Mouse (Mus musculus) macrophage (primary cell): Measurements from ENCODE around the gene Nfrkb. TPM values are rescaled to one million over a fixed set of nuclear protein-coding genes. Genes with fewer than 3 reads are reported as not detected.
A peak's percentile ranks its signal among the peaks of the same experiment; 100 is the strongest.

Source experiments
- H3K27ac ChIP-seq: fragments of 350-480 bp; formaldehyde crosslinking; 2 replicates; pipeline ENCODE4 v1.9.0; 2021
- H3K36me3 ChIP-seq: fragments of 350-480 bp; formaldehyde crosslinking; 2 replicates; pipeline ENCODE4 v1.9.0; 2021; ENCODE audit errors: inconsistent target
- H3K4me3 ChIP-seq: fragments of 350-480 bp; formaldehyde crosslinking; 2 replicates; pipeline ENCODE4 v1.9.0; 2021; ENCODE audit errors: inconsistent target
- H3K79me2 ChIP-seq: fragments of 350-480 bp; formaldehyde crosslinking; 2 replicates; pipeline ENCODE4 v1.9.0; 2021; ENCODE audit errors: inconsistent target
- WGBS: methylation state at CpG from one replicate; pipeline ENCODE4 v1.1.7; 2026; ENCODE audit warnings: inconsistent platforms; ENCODE audit not compliant: missing documents; 5-methylcytosine and 5-hydroxymethylcytosine counted together
- polyA plus RNA-seq: library from polyadenylated mRNA; stranded (reverse); fragments of 250-400 nt; gene quantifications from 3 replicates; pipeline ENCODE4 v1.2.4, GENCODE M21; 2018; ENCODE audit warnings: inconsistent platforms

Nfrkb gene
- polyA plus RNA-seq, 1 experiment from 2014 or later = 10.4 TPM

- 14% methylated on average over 25 of the region's 44 CpGs for WGBS
- Histone ChIP-seq H3K4me3 (peak overlapping the region; percentile 81), H3K27ac (no peak overlapping the region), H3K79me2 (peaks cover 35% of the 10 kb centered on the region), H3K36me3 (peaks cover 13% of the 10 kb centered on the region; the same call in 1 of the 2 replicates)
Observed at GRCm38 (mm10) chr9:31386368-31387180, 582 bp downstream of the Nfrkb start.

- Histone ChIP-seq H3K4me3 (no peak overlapping the region; the same call in 1 of the 2 replicates), H3K36me3 (peaks cover 19% of the 10 kb centered on the region; the same call in 1 of the 2 replicates), H3K27ac (no peak overlapping the region), H3K79me2 (peaks cover 35% of the 10 kb centered on the region)
- WGBS = 94% methylated on average over 5 of the region's 5 CpGs
Observed at GRCm38 (mm10) chr9:31387206-31387605, 1.2 kb downstream of the Nfrkb start.

- WGBS = 61% methylated on average over 4 of the region's 4 CpGs
- Histone ChIP-seq H3K4me3 (no peak overlapping the region), H3K79me2 (no peaks in the 10 kb centered on the region), H3K27ac (no peak overlapping the region), H3K36me3 (peaks cover 87% of the 10 kb centered on the region)
Observed at GRCm38 (mm10) chr9:31400441-31400840, 14.4 kb downstream of the Nfrkb start.

GRCm38 (mm10) chr9:31404311-31404710 lies 18.3 kb downstream of the Nfrkb start:
- 97% methylated on average over 2 of the region's 2 CpGs for WGBS
- H3K27ac ChIP-seq = no peak overlapping the region
- peaks cover 69% of the 10 kb centered on the region for H3K36me3 ChIP-seq
- no peak overlapping the region for H3K4me3 ChIP-seq
- no peaks in the 10 kb centered on the region for H3K79me2 ChIP-seq

- Histone ChIP-seq H3K4me3 (no peak overlapping the region), H3K36me3 (peaks cover 73% of the 10 kb centered on the region), H3K79me2 (no peaks in the 10 kb centered on the region), H3K27ac (no peak overlapping the region)
- WGBS = 73% methylated on average over 6 of the region's 6 CpGs
Observed at GRCm38 (mm10) chr9:31405217-31405616, 19.2 kb downstream of the Nfrkb start.

GRCm38 (mm10) chr9:31412165-31412564 lies 26.2 kb downstream of the Nfrkb start:
- WGBS = 89% methylated on average over 4 of the region's 4 CpGs
- Histone ChIP-seq H3K36me3 (peaks cover 86% of the 10 kb centered on the region), H3K27ac (no peak overlapping the region), H3K79me2 (no peaks in the 10 kb centered on the region), H3K4me3 (no peak overlapping the region)

- H3K36me3 ChIP-seq = peaks cover 59% of the 10 kb centered on the region
- WGBS = 17% methylated on average over 1 of the region's 1 CpGs
- H3K79me2 ChIP-seq = no peaks in the 10 kb centered on the region
- no peak overlapping the region for H3K27ac ChIP-seq
- H3K4me3 ChIP-seq = no peak overlapping the region
Observed at GRCm38 (mm10) chr9:31418821-31419220, 32.8 kb downstream of the Nfrkb start.

GRCm38 (mm10) chr9:31422143-31422542 lies 36.2 kb downstream of the Nfrkb start:
- Histone ChIP-seq H3K79me2 (no peaks in the 10 kb centered on the region), H3K27ac (no peak overlapping the region), H3K36me3 (peaks cover 32% of the 10 kb centered on the region), H3K4me3 (no peak overlapping the region)
- WGBS = 97% methylated on average over 5 of the region's 5 CpGs

- Histone ChIP-seq H3K79me2 (no peaks in the 10 kb centered on the region), H3K27ac (no peak overlapping the region), H3K4me3 (no peak overlapping the region), H3K36me3 (no peaks in the 10 kb centered on the region)
- 89% methylated on average over 7 of the region's 7 CpGs for WGBS
Observed at GRCm38 (mm10) chr9:31428971-31429370, 43.0 kb downstream of the Nfrkb start.

- WGBS = 80% methylated on average over 9 of the region's 9 CpGs
- no peaks in the 10 kb centered on the region for H3K36me3 ChIP-seq
- H3K4me3 ChIP-seq = no peak overlapping the region
- no peak overlapping the region for H3K27ac ChIP-seq
- no peaks in the 10 kb centered on the region for H3K79me2 ChIP-seq
Observed at GRCm38 (mm10) chr9:31430011-31430410, 44.0 kb downstream of the Nfrkb start.

GRCm38 (mm10) chr9:31431751-31432150 lies 45.8 kb downstream of the Nfrkb start:
- 93% methylated on average over 5 of the region's 5 CpGs for WGBS
- Histone ChIP-seq H3K79me2 (no peaks in the 10 kb centered on the region), H3K4me3 (no peak overlapping the region), H3K36me3 (no peaks in the 10 kb centered on the region), H3K27ac (no peak overlapping the region)

- no peaks in the 10 kb centered on the region for H3K36me3 ChIP-seq
- H3K27ac ChIP-seq = no peak overlapping the region
- 88% methylated on average over 7 of the region's 7 CpGs for WGBS
- no peaks in the 10 kb centered on the region for H3K79me2 ChIP-seq
- H3K4me3 ChIP-seq = no peak overlapping the region
Observed at GRCm38 (mm10) chr9:31432336-31432975, 46.5 kb downstream of the Nfrkb start.

GRCm38 (mm10) chr9:31433431-31433830 lies 47.4 kb downstream of the Nfrkb start:
- no peaks in the 10 kb centered on the region for H3K36me3 ChIP-seq
- WGBS = 74% methylated on average over 3 of the region's 3 CpGs

GRCm38 (mm10) chr9:31435415-31435814 lies 49.4 kb downstream of the Nfrkb start:
- Histone ChIP-seq H3K36me3 (no peaks in the 10 kb centered on the region), H3K27ac (no peak overlapping the region), H3K4me3 (no peak overlapping the region), H3K79me2 (no peaks in the 10 kb centered on the region)
- 88% methylated on average over 8 of the region's 8 CpGs for WGBS

More at GRCm38 (mm10) chr9:31433431-31433830, 47.4 kb downstream of the Nfrkb start:
- Histone ChIP-seq H3K79me2 (no peaks in the 10 kb centered on the region), H3K4me3 (no peak overlapping the region), H3K27ac (no peak overlapping the region)

- 95% methylated on average over 6 of the region's 7 CpGs for WGBS
- no peaks in the 10 kb centered on the region for H3K79me2 ChIP-seq
- H3K4me3 ChIP-seq = no peak overlapping the region
- H3K27ac ChIP-seq = no peak overlapping the region
- no peaks in the 10 kb centered on the region for H3K36me3 ChIP-seq
Observed at GRCm38 (mm10) chr9:31437861-31438260, 51.9 kb downstream of the Nfrkb start.
